Mouse (Mus musculus) intestine, embryonic 14.5 days (tissue): ENCODE data around the gene Chn1. TPM values are rescaled to one million over a fixed set of nuclear protein-coding genes. Genes with fewer than 3 reads are reported as not detected.

Experiments used
- ATAC-seq: fragments of 200-750 bp; cut with Nextera tagmentation; replicated peaks from 2 replicates; pipeline ENCODE4 v1.8.0; 2017; ENCODE audit warnings: low read depth, moderate number of reproducible peaks, moderate TSS enrichment, moderate library complexity; ENCODE audit not compliant: low FRiP score, low TSS enrichment
- DNase-seq: peaks from one replicate; pipeline ENCODE4 v3.0.0-alpha.2; 2018; ENCODE audit warnings: low spot score
- H3K27ac ChIP-seq: fragments of 300-500 bp; sonication (generic); 2 replicates; pipeline ENCODE4 v1.5.1; 2014; ENCODE audit warnings: low read depth, mild to moderate bottlenecking, control low read depth
- H3K27me3 ChIP-seq: fragments of 300-500 bp; sonication (generic); replicated peaks from 2 replicates; pipeline ENCODE4 v1.6.1; 2014; ENCODE audit warnings: low read length, control low read depth; ENCODE audit not compliant: control insufficient read depth, insufficient read depth
- H3K36me3 ChIP-seq: fragments of 300-500 bp; sonication (generic); 2 replicates; pipeline ENCODE4 v1.6.1; 2014; ENCODE audit warnings: low read length, control low read depth; ENCODE audit not compliant: control insufficient read depth, insufficient read depth
- H3K4me1 ChIP-seq: fragments of 300-500 bp; sonication (generic); replicated peaks from 2 replicates; pipeline ENCODE4 v1.6.1; 2014; ENCODE audit warnings: low read length, control low read depth, mixed read lengths; ENCODE audit not compliant: control insufficient read depth, insufficient read depth
- H3K4me2 ChIP-seq: fragments of 300-500 bp; sonication (generic); 2 replicates; pipeline ENCODE4 v1.6.1; 2014; ENCODE audit warnings: low read length
- H3K4me3 ChIP-seq: fragments of 300-500 bp; sonication (generic); 2 replicates; pipeline ENCODE4 v1.5.1; 2014; ENCODE audit warnings: low read depth, low read length, control low read depth, mixed read lengths
- H3K9ac ChIP-seq: fragments of 300-500 bp; sonication (generic); 2 replicates; pipeline ENCODE4 v1.6.1; 2014; ENCODE audit warnings: mild to moderate bottlenecking, low read length
- H3K9me3 ChIP-seq: fragments of 300-500 bp; sonication (generic); 2 replicates; pipeline ENCODE4 v1.6.1; 2016; ENCODE audit warnings: low read length, control low read depth; ENCODE audit not compliant: control insufficient read depth
- WGBS: fragments of 180-500 bp; shearing (Covaris S2); extraction: QIAGEN DNeasy Blood & Tissue Kit; methylation state at CpG from one replicate; pipeline ENCODE4 v1.1.7; 2014; 5-methylcytosine and 5-hydroxymethylcytosine counted together
- polyA plus RNA-seq: library from polyadenylated mRNA; unstranded; fragments of >200 nt; fragmentation: Nextera tagmentation; extraction: Ambion mirVana; gene quantifications from 2 replicates; pipeline ENCODE4 v1.2.1, GENCODE M21; 2014

The Chn1 gene
- polyA plus RNA-seq, 1 experiment from 2014 or later, result 21.5 TPM

GRCm38 (mm10) chr2:73660566-73661134 is 114.5 kb downstream of the Chn1 start:
- Histone ChIP-seq H3K9ac (no peak overlapping the region), H3K27me3 (no peaks in the 10 kb centered on the region), H3K4me3 (no peak overlapping the region; the same call in 1 of the 2 replicates), H3K9me3 (no peaks in the 10 kb centered on the region), H3K27ac (no peak overlapping the region), H3K4me1 (peaks cover 5% of the 10 kb centered on the region), H3K36me3 (no peaks in the 10 kb centered on the region), H3K4me2 (peak overlapping the region; percentile 45)
- no peak for DNase-seq
- ATAC-seq, result 0 out of 2 replicates have a peak, but pooled peaks have one; percentile 47
- WGBS, result 88% methylated on average over 11 of the region's 11 CpGs

GRCm38 (mm10) chr2:73659726-73660565 is 115.2 kb downstream of the Chn1 start:
- Histone ChIP-seq H3K27me3 (no peaks in the 10 kb centered on the region), H3K4me3 (peak overlapping the region; percentile 30), H3K9ac (no peak overlapping the region), H3K9me3 (no peaks in the 10 kb centered on the region), H3K4me1 (peaks cover 5% of the 10 kb centered on the region), H3K36me3 (no peaks in the 10 kb centered on the region), H3K4me2 (peak overlapping the region; percentile 45), H3K27ac (no peak overlapping the region; the same call in 1 of the 2 replicates)
- 39% methylated on average over 18 of the region's 18 CpGs for WGBS
- ATAC-seq, result peak; percentile 83; the same call in 1 of the 2 replicates
- no peak for DNase-seq

GRCm38 (mm10) chr2:73659041-73659440 is 116.1 kb downstream of the Chn1 start:
- Histone ChIP-seq H3K9ac (no peak overlapping the region), H3K27me3 (no peaks in the 10 kb centered on the region), H3K4me3 (no peak overlapping the region), H3K4me2 (no peak overlapping the region), H3K4me1 (peaks cover 5% of the 10 kb centered on the region), H3K9me3 (no peaks in the 10 kb centered on the region), H3K36me3 (no peaks in the 10 kb centered on the region), H3K27ac (no peak overlapping the region)
- WGBS, result 75% methylated on average over 8 of the region's 8 CpGs
- DNase-seq, result no peak
- no peak for ATAC-seq

GRCm38 (mm10) chr2:73657961-73658360 is 117.2 kb downstream of the Chn1 start:
- peaks cover 5% of the 10 kb centered on the region for H3K4me1 ChIP-seq
- no peaks in the 10 kb centered on the region for H3K9me3 ChIP-seq
- H3K36me3 ChIP-seq, result no peaks in the 10 kb centered on the region
- H3K9ac ChIP-seq, result no peak overlapping the region
- ATAC-seq (no peak), DNase-seq (no peak)
- H3K27ac ChIP-seq, result no peak overlapping the region
- 84% methylated on average over 3 of the region's 3 CpGs for WGBS
- no peak overlapping the region for H3K4me2 ChIP-seq
- no peak overlapping the region for H3K4me3 ChIP-seq
- H3K27me3 ChIP-seq, result no peaks in the 10 kb centered on the region

- H3K9ac ChIP-seq, result no peak overlapping the region
- H3K27ac ChIP-seq, result no peak overlapping the region
- H3K36me3 ChIP-seq, result no peaks in the 10 kb centered on the region
- DNase-seq (no peak), ATAC-seq (no peak)
- peaks cover 5% of the 10 kb centered on the region for H3K4me1 ChIP-seq
- H3K9me3 ChIP-seq, result no peaks in the 10 kb centered on the region
- no peaks in the 10 kb centered on the region for H3K27me3 ChIP-seq
- no peak overlapping the region for H3K4me2 ChIP-seq
- WGBS, result 55% methylated on average over 7 of the region's 7 CpGs
- no peak overlapping the region for H3K4me3 ChIP-seq
These were observed 118.0 kb downstream of the Chn1 start for GRCm38 (mm10) chr2:73657151-73657550.

- Histone ChIP-seq H3K9me3 (no peaks in the 10 kb centered on the region), H3K4me1 (peaks cover 3% of the 10 kb centered on the region), H3K9ac (no peak overlapping the region), H3K36me3 (no peaks in the 10 kb centered on the region), H3K4me3 (no peak overlapping the region), H3K4me2 (no peak overlapping the region), H3K27me3 (no peaks in the 10 kb centered on the region), H3K27ac (no peak overlapping the region)
- ATAC-seq (no peak), DNase-seq (no peak)
- 77% methylated on average over 4 of the region's 4 CpGs for WGBS
These were observed 119.5 kb downstream of the Chn1 start for GRCm38 (mm10) chr2:73655663-73656062.

GRCm38 (mm10) chr2:73654892-73655243 is 120.3 kb downstream of the Chn1 start:
- Histone ChIP-seq H3K9me3 (no peaks in the 10 kb centered on the region), H3K4me2 (no peak overlapping the region), H3K36me3 (no peaks in the 10 kb centered on the region), H3K27ac (no peak overlapping the region), H3K4me3 (no peak overlapping the region), H3K9ac (no peak overlapping the region), H3K4me1 (no peaks in the 10 kb centered on the region; the same call in 1 of the 2 replicates), H3K27me3 (no peaks in the 10 kb centered on the region)
- ATAC-seq, result no peak
- no peak for DNase-seq
- 67% methylated on average over 1 of the region's 1 CpGs for WGBS

- WGBS, result 66% methylated on average over 4 of the region's 4 CpGs
- H3K27ac ChIP-seq, result no peak overlapping the region
These were observed 120.9 kb downstream of the Chn1 start for GRCm38 (mm10) chr2:73654059-73654891.

More at GRCm38 (mm10) chr2:73654059-73654891, 120.9 kb downstream of the Chn1 start:
- Histone ChIP-seq H3K9me3 (no peaks in the 10 kb centered on the region), H3K9ac (no peak overlapping the region), H3K4me3 (no peak overlapping the region), H3K27me3 (no peaks in the 10 kb centered on the region), H3K4me2 (no peak overlapping the region), H3K4me1 (no peaks in the 10 kb centered on the region; the same call in 1 of the 2 replicates), H3K36me3 (no peaks in the 10 kb centered on the region)
- DNase-seq (no peak), ATAC-seq (no peak)
